Mouse (Mus musculus) lung, postnatal 0 days (tissue): ENCODE measurements around the gene Trank1.

Source experiments
- CTCF ChIP-seq: IDR thresholded peaks from 2 replicates; pipeline ENCODE4 v1.5.1; 2016; ENCODE audit warnings: antibody characterized with exemption, mild to moderate bottlenecking
- EP300 ChIP-seq: IDR thresholded peaks from 2 replicates; pipeline ENCODE4 v1.6.1; 2016; ENCODE audit warnings: antibody characterized with exemption, mild to moderate bottlenecking, control low read depth

GRCm38 (mm10) chr9:111356386-111356785, 44.8 kb downstream of the Trank1 start:
- peak; percentile 81 for TF ChIP-seq CTCF
- TF ChIP-seq EP300, result no peak
